27 mouse cellular contexts compared by ENCODE assay signal in the genomic region with DNA sequence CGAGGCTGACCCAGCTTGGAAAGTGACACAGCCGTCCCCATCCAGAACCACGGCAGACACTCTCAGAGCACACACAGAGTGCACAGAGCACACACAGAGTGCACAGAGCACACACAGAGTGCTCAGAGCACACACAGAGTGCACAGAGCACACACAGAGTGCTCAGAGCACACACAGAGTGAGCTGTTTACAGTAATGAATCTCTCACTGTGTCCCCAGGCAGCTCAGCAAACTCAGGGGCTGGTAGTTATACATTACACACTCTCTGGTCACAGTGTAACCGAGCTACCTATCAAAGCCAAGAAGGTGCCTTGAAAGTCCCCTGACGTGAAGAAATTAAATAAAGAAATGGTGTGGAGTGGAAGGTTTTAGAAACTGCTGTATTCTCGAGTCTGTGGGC. TPM values are rescaled to one million over a fixed set of nuclear protein-coding genes. Genes with fewer than 3 reads are reported as not detected.
A peak's percentile ranks its signal among the peaks of the same experiment; 100 is the strongest.
DNase-seq lines count a peak whose midpoint lies in the region; ATAC-seq and TF ChIP-seq lines count a peak whose summit lies in the region.
"Had no signal": no experiment of that assay in that cellular context is flagged by ENCODE, and none has a peak within 500 bp of the region (broad histone marks: within the 10 kb centered on the region; RNA-seq: fewer than 3 reads in every experiment).

No protein-coding gene starts in this region.

- no peak for DNase-seq in liver, embryonic 13.5 days
- no peak for DNase-seq in liver
- peak; percentile 63 to 72 for DNase-seq in kidney, adult 8-10 months
- peak; percentile 34 for DNase-seq in kidney, postnatal 10 days
- DNase-seq in liver, postnatal 0 days, result no peak
- DNase-seq in embryo, embryonic 10.5 days (ENCODE audit: low spot score), result no peak
- DNase-seq in thymus, postnatal 14 days, result no peak
- DNase-seq: adrenal gland, adult 2 months; cerebellum, adult 8-10 months; gastrocnemius, postnatal 36 days; retina, postnatal 1 day; right cerebral cortex, postnatal 4 days; thymus, adult 2 months had no signal

- peak overlapping the region; percentile 10; the same call in 1 of the 2 replicates for H3K27ac ChIP-seq in liver, embryonic 13.5 days
- no peak overlapping the region for H3K27ac ChIP-seq in liver, postnatal 0 days (ENCODE audit: low read depth)
- no peak overlapping the region for H3K27ac ChIP-seq in heart, embryonic 12.5 days (ENCODE audit: poor library complexity, severe bottlenecking)
- H3K27ac ChIP-seq: embryonic facial prominence, embryonic 12.5 days; forebrain, embryonic 15.5 days; hindbrain, embryonic 12.5 days; limb, embryonic 12.5 days had no signal

- TF ChIP-seq EP300 in liver, postnatal 0 days (IDR thresholded peaks at IDR 0.05; ENCODE audit: low read depth), result no peak

- no peak overlapping the region for H3K4me3 ChIP-seq in liver, embryonic 13.5 days (replicated peaks)
- H3K4me3 ChIP-seq in liver, postnatal 0 days (ENCODE audit: low read depth, low read length), result no peak overlapping the region
- no peak overlapping the region for H3K4me3 ChIP-seq in heart, embryonic 12.5 days
- H3K4me3 ChIP-seq: embryonic facial prominence, embryonic 12.5 days; erythroblast, embryonic 14.5 days; forebrain, embryonic 15.5 days; hindbrain, embryonic 12.5 days; limb, embryonic 12.5 days had no signal

- no peak overlapping the region for H3K9ac ChIP-seq in liver, embryonic 13.5 days
- no peak overlapping the region for H3K9ac ChIP-seq in liver, postnatal 0 days (replicated peaks)
- H3K9ac ChIP-seq in heart, embryonic 12.5 days, result no peak overlapping the region
- H3K9ac ChIP-seq: embryonic facial prominence, embryonic 12.5 days; forebrain, embryonic 15.5 days; hindbrain, embryonic 12.5 days; limb, embryonic 12.5 days had no signal

- H3K4me2 ChIP-seq in liver, embryonic 13.5 days, result no peak overlapping the region
- no peak overlapping the region for H3K4me2 ChIP-seq in liver, postnatal 0 days (ENCODE audit: low read depth, low read length)
- no peak overlapping the region for H3K4me2 ChIP-seq in heart, embryonic 12.5 days
- H3K4me2 ChIP-seq: embryonic facial prominence, embryonic 12.5 days; forebrain, embryonic 15.5 days; hindbrain, embryonic 12.5 days; limb, embryonic 12.5 days had no signal

- H3K36me3 ChIP-seq in liver, embryonic 13.5 days, result peaks cover 13% of the 10 kb centered on the region; the same call in 1 of the 2 replicates
- H3K36me3 ChIP-seq in liver, postnatal 0 days (replicated peaks; ENCODE audit: insufficient read depth, low read length), result peaks cover 16% of the 10 kb centered on the region
- peaks cover 54% of the 10 kb centered on the region for H3K36me3 ChIP-seq in heart, embryonic 12.5 days

- peak; percentile 70 for ATAC-seq in liver, embryonic 13.5 days (ENCODE audit: low read depth)
- ATAC-seq in liver, postnatal 0 days, result peak; percentile 74; the same call in 1 of the 2 replicates
- no peak for ATAC-seq in heart, embryonic 12.5 days (ENCODE audit: insufficient number of reproducible peaks, low FRiP score)
- ATAC-seq: forebrain, embryonic 15.5 days; inflammation-experienced regulatory T-cells, adult 6 months had no signal

- no peaks in the 10 kb centered on the region for H3K9me3 ChIP-seq in liver, embryonic 13.5 days (replicated peaks)
- no peaks in the 10 kb centered on the region for H3K9me3 ChIP-seq in liver, postnatal 0 days (ENCODE audit: low read length)
- no peaks in the 10 kb centered on the region for H3K9me3 ChIP-seq in heart, embryonic 12.5 days (replicated peaks)
- H3K9me3 ChIP-seq: embryonic facial prominence, embryonic 12.5 days; forebrain, embryonic 15.5 days; hindbrain, embryonic 12.5 days; limb, embryonic 12.5 days had no signal

- no peaks in the 10 kb centered on the region for H3K27me3 ChIP-seq in liver, embryonic 13.5 days
- no peaks in the 10 kb centered on the region for H3K27me3 ChIP-seq in liver, postnatal 0 days (ENCODE audit: insufficient read depth, low read length)
- no peaks in the 10 kb centered on the region for H3K27me3 ChIP-seq in heart, embryonic 12.5 days (replicated peaks)
- H3K27me3 ChIP-seq: embryonic facial prominence, embryonic 12.5 days; forebrain, embryonic 15.5 days; hindbrain, embryonic 12.5 days; limb, embryonic 12.5 days had no signal

- H3K4me1 ChIP-seq in liver, embryonic 13.5 days (replicated peaks), result 0 out of 2 replicates have a peak, but pooled peaks cover 2% of the 10 kb centered on the region
- H3K4me1 ChIP-seq in liver, postnatal 0 days (ENCODE audit: insufficient read depth), result no peaks in the 10 kb centered on the region
- no peaks in the 10 kb centered on the region for H3K4me1 ChIP-seq in heart, embryonic 12.5 days (replicated peaks)
- H3K4me1 ChIP-seq: embryonic facial prominence, embryonic 12.5 days had no signal

- no peak for TF ChIP-seq CTCF in liver, postnatal 0 days (IDR thresholded peaks at IDR 0.05; ENCODE audit: low read depth)

- WGBS in liver, embryonic 13.5 days (ENCODE audit: insufficient replicate concordance), result 64% methylated on average over 6 of the region's 6 CpGs
- 50% methylated on average over 6 of the region's 6 CpGs for WGBS in liver, postnatal 0 days (ENCODE audit: insufficient replicate concordance)
- WGBS in heart, embryonic 12.5 days, result 81% methylated on average over 6 of the region's 6 CpGs

RNA-seq across cellular contexts. Expression of a gene that starts 33.6 kb away (rescaled TPM):
- polyA plus RNA-seq in liver, embryonic 13.5 days (2015; fragmentation: Nextera tagmentation; extraction: Ambion mirVana), result not detected in 2 replicates
- polyA plus RNA-seq in liver, postnatal 0 days (2015; fragmentation: Nextera tagmentation; extraction: Ambion mirVana), result not detected in 2 replicates
- not detected in 2 replicates for polyA plus RNA-seq in heart, embryonic 12.5 days (2016; fragmentation: Nextera tagmentation; extraction: Ambion mirVana)
- polyA plus RNA-seq: adrenal gland, adult 2 months; C2C12; cortical plate, adult 2 months; embryonic facial prominence, embryonic 12.5 days; erythroblast, embryonic 14.5 days; heart, postnatal 0 days; hindbrain, embryonic 12.5 days; inflammation-experienced regulatory T-cells, adult 6 months; limb, embryonic 12.5 days; lung, embryonic 16.5 days; midbrain, postnatal 0 days; stomach, embryonic 16.5 days; thymus, adult 2 months; urinary bladder, adult 2 months had no signal

Comparison
In these comparisons a context has a peak if more than half of its experiments do, and no peak if none do; other contexts are left out.
1. DNase-seq: peak in kidney, adult 8-10 months (2 of 2) and kidney, postnatal 10 days (single experiment); none in liver, embryonic 13.5 days (single experiment), liver (single experiment), liver, postnatal 0 days (single experiment), embryo, embryonic 10.5 days (single experiment) and thymus, postnatal 14 days (single experiment).